Mouse (Mus musculus) CH12.LX (cell line): ENCODE data around the gene Reep1.

Experiments used
- CHD2 ChIP-seq: IDR thresholded peaks from 2 replicates; pipeline ENCODE4 v1.6.1; 2011; ENCODE audit warnings: low read length, improper control_type of control experiment
- CTCF ChIP-seq, 2 experiments: IDR thresholded peaks in 1 of 2; conservative IDR thresholded peaks in 1 of 2; 2 replicates each; pipeline ENCODE4 v1.5.1; 2011 to 2012; ENCODE audit warnings: low read depth in 2 of 2, low read length in 2 of 2, improper control_type of control experiment in 1 of 2, inconsistent platforms in 1 of 2, mild to moderate bottlenecking in 1 of 2, moderate library complexity in 1 of 2
- ELF1 ChIP-seq: IDR thresholded peaks from 2 replicates; pipeline ENCODE4 v1.6.1; 2014; ENCODE audit warnings: low read depth, mild to moderate bottlenecking, inconsistent platforms, low read length, improper control_type of control experiment
- ETS1 ChIP-seq: conservative IDR thresholded peaks from 2 replicates; pipeline ENCODE4 v1.6.1; 2012; ENCODE audit warnings: low read depth, mild to moderate bottlenecking, inconsistent platforms, low read length, improper control_type of control experiment, moderate library complexity
- JUN ChIP-seq: IDR thresholded peaks from 2 replicates; pipeline ENCODE4 v1.6.1; 2011; ENCODE audit warnings: low read depth, mild to moderate bottlenecking, low read length, improper control_type of control experiment, moderate library complexity; ENCODE audit not compliant: insufficient read depth
- MAFK ChIP-seq: IDR thresholded peaks from 2 replicates; pipeline ENCODE4 v1.6.1; 2011; ENCODE audit warnings: low read length, improper control_type of control experiment; ENCODE audit not compliant: insufficient replicate concordance
- MAZ ChIP-seq: IDR thresholded peaks from 2 replicates; pipeline ENCODE4 v1.6.1; 2012; ENCODE audit warnings: low read depth, mild to moderate bottlenecking, inconsistent platforms, low read length, improper control_type of control experiment, moderate library complexity
- MEF2A ChIP-seq: IDR thresholded peaks from 2 replicates; pipeline ENCODE4 v1.6.1; 2014; ENCODE audit warnings: low read depth, mild to moderate bottlenecking, inconsistent platforms, low read length, improper control_type of control experiment, borderline replicate concordance
- NELFE ChIP-seq: IDR thresholded peaks from 2 replicates; pipeline ENCODE4 v1.6.1; 2011; ENCODE audit warnings: low read depth, low read length, improper control_type of control experiment
- POLR2A ChIP-seq: IDR thresholded peaks from 2 replicates; pipeline ENCODE4 v1.6.1; 2011; ENCODE audit warnings: low read depth, mild to moderate bottlenecking, improper control_type of control experiment, low read length
- SIN3A ChIP-seq: IDR thresholded peaks from 2 replicates; pipeline ENCODE4 v1.6.1; 2012; ENCODE audit warnings: low read length, improper control_type of control experiment, inconsistent platforms
- ZKSCAN1 ChIP-seq: IDR thresholded peaks from 2 replicates; pipeline ENCODE4 v1.6.1; 2012; ENCODE audit warnings: low read depth, inconsistent platforms, low read length, improper control_type of control experiment, borderline replicate concordance
- ZNF384 ChIP-seq: IDR thresholded peaks from 2 replicates; pipeline ENCODE4 v1.6.1; 2012; ENCODE audit warnings: low read depth, low read length, improper control_type of control experiment, inconsistent platforms

- no peak for TF ChIP-seq POLR2A
- TF ChIP-seq ELF1 = no peak
- no peak for TF ChIP-seq JUN
- TF ChIP-seq MEF2A = no peak
- no peak for TF ChIP-seq ZNF384
- TF ChIP-seq SIN3A = no peak
- TF ChIP-seq ZKSCAN1 = no peak
- no peak for TF ChIP-seq MAFK
- TF ChIP-seq MAZ = no peak
- TF ChIP-seq NELFE = no peak
- no peak for TF ChIP-seq ETS1
- TF ChIP-seq CTCF (conservative IDR thresholded peaks at IDR 0.05 in 1 of 2, IDR thresholded peaks at IDR 0.05 in 1 of 2; ENCODE audit: low read depth in 2 of 2, low read length in 2 of 2) = no peak
- TF ChIP-seq CHD2 = no peak
Measured at GRCm38 (mm10) chr6:71658290-71658689, 49.1 kb upstream of the Reep1 start.
